ENCODE assay signal across 16 mouse cellular contexts in genomic region chr1:133966044-133966443, GRCm38 (mm10). TPM values are rescaled to one million over a fixed set of nuclear protein-coding genes. Genes with fewer than 3 reads are reported as not detected.
DNase-seq lines count a peak whose midpoint lies in the region; ATAC-seq and TF ChIP-seq lines count a peak whose summit lies in the region.
"Had no signal": no experiment of that assay in that cellular context is flagged by ENCODE, and none has a peak within 500 bp of the region (broad histone marks: within the 10 kb centered on the region; RNA-seq: fewer than 3 reads in every experiment).

No protein-coding gene starts in this region.

- DNase-seq in heart, postnatal 4 days: no peak
- peak; percentile 24 for DNase-seq in liver, adult 2 months (ENCODE audit: extremely low read depth, low read depth, low spot score)
- DNase-seq in liver: no peak
- DNase-seq in right cerebral cortex, adult 18-20 months: no peak
- no peak for DNase-seq in adrenal gland, postnatal 14 days
- DNase-seq: adrenal gland, postnatal 25 days; cerebellum, adult 8-10 months; gastrocnemius, postnatal 36 days; lung, postnatal 36 days had no signal

- H3K4me2 ChIP-seq in heart, embryonic 13.5 days: no peak overlapping the region
- H3K4me2 ChIP-seq in limb, embryonic 12.5 days: no peak overlapping the region
- no peak overlapping the region for H3K4me2 ChIP-seq in stomach, embryonic 14.5 days (replicated peaks; ENCODE audit: low read depth, low read length)
- H3K4me2 ChIP-seq: heart, embryonic 12.5 days; neural tube, embryonic 15.5 days had no signal

- H3K9ac ChIP-seq in heart, embryonic 13.5 days: no peak overlapping the region
- H3K9ac ChIP-seq in liver, adult 2 months (ENCODE audit: low read depth, low read length): no peak overlapping the region
- no peak overlapping the region for H3K9ac ChIP-seq in limb, embryonic 12.5 days (replicated peaks)
- H3K9ac ChIP-seq in stomach, embryonic 14.5 days (replicated peaks; ENCODE audit: low read depth, low read length): no peak overlapping the region
- H3K9ac ChIP-seq: heart, embryonic 12.5 days; neural tube, embryonic 15.5 days had no signal

- WGBS in heart, embryonic 13.5 days: 67% methylated on average over 2 of the region's 2 CpGs
- 35% methylated on average over 2 of the region's 2 CpGs for WGBS in liver, adult 2 months
- 68% methylated on average over 2 of the region's 2 CpGs for WGBS in limb, embryonic 12.5 days
- 41% methylated on average over 2 of the region's 2 CpGs for WGBS in stomach, embryonic 14.5 days

- H3K79me2 ChIP-seq in liver, adult 2 months (ENCODE audit: control insufficient read depth, insufficient read depth, low read length): no peaks in the 10 kb centered on the region

- ATAC-seq in heart, embryonic 13.5 days (ENCODE audit: extremely low read depth, insufficient number of reproducible peaks, low FRiP score, low TSS enrichment): no peak
- ATAC-seq in limb, embryonic 12.5 days (ENCODE audit: insufficient number of reproducible peaks, insufficient read depth, low FRiP score, low TSS enrichment, low read depth): no peak
- no peak for ATAC-seq in stomach, embryonic 14.5 days (ENCODE audit: insufficient number of reproducible peaks, insufficient read depth, low FRiP score, low read depth)

- H3K4me1 ChIP-seq in heart, embryonic 13.5 days: peaks cover 42% of the 10 kb centered on the region
- H3K4me1 ChIP-seq in liver, adult 2 months (ENCODE audit: control insufficient read depth, insufficient read depth, low read length): peaks cover 7% of the 10 kb centered on the region; the same call in 1 of the 2 replicates
- peaks cover 40% of the 10 kb centered on the region for H3K4me1 ChIP-seq in limb, embryonic 12.5 days (replicated peaks)
- peaks cover 34% of the 10 kb centered on the region for H3K4me1 ChIP-seq in stomach, embryonic 14.5 days (ENCODE audit: control insufficient read depth, insufficient read depth, low read length)

- TF ChIP-seq POLR2A in liver, adult 2 months (IDR thresholded peaks at IDR 0.05; ENCODE audit: extremely low read depth, insufficient read depth, low read length): no peak

- peak overlapping the region; percentile 46; the same call in 1 of the 2 replicates for H3K27ac ChIP-seq in heart, embryonic 13.5 days (replicated peaks)
- no peak overlapping the region for H3K27ac ChIP-seq in liver, adult 2 months (replicated peaks; ENCODE audit: insufficient read depth, low read depth, low read length)
- peak overlapping the region; percentile 79; the same call in 1 of the 2 replicates for H3K27ac ChIP-seq in limb, embryonic 12.5 days
- H3K27ac ChIP-seq in stomach, embryonic 14.5 days (ENCODE audit: low read length): peak overlapping the region; percentile 67; the same call in 1 of the 2 replicates
- H3K27ac ChIP-seq: midbrain, embryonic 10.5 days; neural tube, embryonic 15.5 days had no signal

- H3K9me3 ChIP-seq in heart, embryonic 13.5 days: no peaks in the 10 kb centered on the region
- no peaks in the 10 kb centered on the region for H3K9me3 ChIP-seq in limb, embryonic 12.5 days
- no peaks in the 10 kb centered on the region for H3K9me3 ChIP-seq in stomach, embryonic 14.5 days (ENCODE audit: control insufficient read depth, low read depth, low read length)
- H3K9me3 ChIP-seq: heart, embryonic 12.5 days; midbrain, embryonic 10.5 days; neural tube, embryonic 15.5 days had no signal

- no peaks in the 10 kb centered on the region for H3K36me3 ChIP-seq in heart, embryonic 13.5 days
- no peaks in the 10 kb centered on the region for H3K36me3 ChIP-seq in liver, adult 2 months (ENCODE audit: control insufficient read depth, insufficient read depth, low read length)
- H3K36me3 ChIP-seq in limb, embryonic 12.5 days: no peaks in the 10 kb centered on the region
- no peaks in the 10 kb centered on the region for H3K36me3 ChIP-seq in stomach, embryonic 14.5 days (ENCODE audit: control insufficient read depth, insufficient read depth, low read length)
- H3K36me3 ChIP-seq: heart, embryonic 12.5 days; midbrain, embryonic 10.5 days; neural tube, embryonic 15.5 days had no signal

- no peaks in the 10 kb centered on the region for H3K27me3 ChIP-seq in heart, embryonic 13.5 days (replicated peaks)
- H3K27me3 ChIP-seq in liver, adult 2 months (ENCODE audit: control insufficient read depth, insufficient read depth, low read length): no peaks in the 10 kb centered on the region
- H3K27me3 ChIP-seq in limb, embryonic 12.5 days: peaks cover 7% of the 10 kb centered on the region
- no peaks in the 10 kb centered on the region for H3K27me3 ChIP-seq in stomach, embryonic 14.5 days (ENCODE audit: control insufficient read depth, insufficient read depth, low read length)
- H3K27me3 ChIP-seq: heart, embryonic 12.5 days; neural tube, embryonic 15.5 days had no signal

- no peak for TF ChIP-seq CTCF in liver, adult 2 months (IDR thresholded peaks at IDR 0.05; ENCODE audit: low read depth, low read length)

- no peak overlapping the region for H3K4me3 ChIP-seq in heart, embryonic 13.5 days
- no peak overlapping the region for H3K4me3 ChIP-seq in liver, adult 2 months (ENCODE audit: insufficient read depth, low read depth, low read length)
- H3K4me3 ChIP-seq in limb, embryonic 12.5 days (replicated peaks): no peak overlapping the region
- no peak overlapping the region for H3K4me3 ChIP-seq in stomach, embryonic 14.5 days (ENCODE audit: low read depth, low read length)
- H3K4me3 ChIP-seq: heart, embryonic 12.5 days; midbrain, embryonic 10.5 days; neural tube, embryonic 15.5 days had no signal

RNA-seq across cellular contexts. Expression of gene Prelp, which starts 44.8 kb away (rescaled TPM):
- polyA plus RNA-seq in heart, embryonic 13.5 days (2015; fragmentation: Nextera tagmentation; extraction: Ambion mirVana): 2.8 and 3.1 TPM in 2 replicates
- 10 to 100 TPM; 14.5 to 15.0 TPM for total RNA-seq in heart, postnatal 4 days (2021)
- total RNA-seq in liver, adult 2 months (2014; rRNA removed): 6.6 and 9.3 TPM in 2 replicates
- 23.8 and 27.2 TPM in 2 replicates for polyA plus RNA-seq in liver, adult 2 months (2012; rRNA removed)
- 2.0 and 3.2 TPM in 2 replicates for polyA plus RNA-seq in limb, embryonic 12.5 days (2016; fragmentation: Nextera tagmentation; extraction: Ambion mirVana)
- polyA plus RNA-seq in stomach, embryonic 14.5 days (2014; fragmentation: Nextera tagmentation; extraction: Ambion mirVana): 0.91 and 1.6 TPM in 2 replicates
- 100 and 111 TPM in 2 replicates for total RNA-seq in adrenal gland, postnatal 14 days (2021)
- total RNA-seq: hematopoietic stem cell, adult 5-6 weeks had no signal

RNA-seq across cellular contexts. Expression of gene Optc, which starts 58.2 kb away (rescaled TPM):
- 0.32 and 0.41 TPM in 2 replicates for polyA plus RNA-seq in heart, embryonic 13.5 days (2015; fragmentation: Nextera tagmentation; extraction: Ambion mirVana)
- total RNA-seq in heart, postnatal 4 days (2021): under 1 TPM; 0.16 to 0.29 TPM
- not detected in 2 replicates for total RNA-seq in liver, adult 2 months (2014; rRNA removed)
- not detected in 2 replicates for polyA plus RNA-seq in liver, adult 2 months (2012; rRNA removed)
- polyA plus RNA-seq in limb, embryonic 12.5 days (2016; fragmentation: Nextera tagmentation; extraction: Ambion mirVana): 0.27 and 0.41 TPM in 2 replicates
- polyA plus RNA-seq in stomach, embryonic 14.5 days (2014; fragmentation: Nextera tagmentation; extraction: Ambion mirVana): 1.8 and 2.1 TPM in 2 replicates
- total RNA-seq in adrenal gland, postnatal 14 days (2021): 1.2 and 2.1 TPM in 2 replicates
- total RNA-seq: gastrocnemius, postnatal 36 days; hematopoietic stem cell, adult 5-6 weeks had no signal
